Mouse (Mus musculus) heart, postnatal 0 days (tissue): ENCODE measurements around the gene Anks6.

Source experiments
- CTCF ChIP-seq: IDR thresholded peaks from 2 replicates; pipeline ENCODE4 v1.5.1; 2016; ENCODE audit warnings: antibody characterized with exemption, control low read depth, low read depth
- EP300 ChIP-seq: IDR thresholded peaks from 2 replicates; pipeline ENCODE4 v1.6.1; 2016; ENCODE audit warnings: antibody characterized with exemption, low read depth

DNA sequence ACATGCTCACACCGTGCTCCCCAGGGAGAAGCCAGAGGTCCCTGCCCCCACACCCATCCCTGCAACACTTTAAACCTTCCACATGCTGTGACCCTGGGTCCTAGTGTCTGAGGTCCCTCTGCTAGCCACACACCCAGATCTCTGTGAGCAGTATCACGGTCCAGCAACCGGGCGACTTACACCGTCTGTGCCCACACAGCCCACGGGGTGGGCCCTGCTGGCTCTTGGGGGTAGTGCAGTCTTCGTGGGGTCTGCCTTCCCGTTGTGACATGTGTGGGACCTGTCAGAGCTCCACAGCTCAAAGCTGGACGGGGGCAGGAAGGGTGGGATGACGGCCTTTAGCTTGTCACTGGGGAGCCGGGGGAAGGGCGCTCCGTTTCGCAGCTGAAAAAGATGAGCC, 21.7 kb downstream of the Anks6 start:
- TF ChIP-seq CTCF (no peak), EP300 (no peak)
